Mouse (Mus musculus) splenic B cell, adult 2 months (primary cell): ENCODE measurements around the gene Nrp1.
A peak's percentile ranks its signal among the peaks of the same experiment; 100 is the strongest.

Experiments
- DNase-seq: peaks from one replicate; pipeline ENCODE4 v3.0.0-alpha.2; 2011; ENCODE audit warnings: low read depth, low spot score
- H3K27me3 ChIP-seq: 2 replicates; pipeline ENCODE4 v1.6.1; 2012; ENCODE audit warnings: mild to moderate bottlenecking, low read length, moderate library complexity, mixed read lengths; ENCODE audit not compliant: control insufficient read depth, poor library complexity, insufficient read depth, severe bottlenecking
- H3K36me3 ChIP-seq: 2 replicates; pipeline ENCODE4 v1.6.1; 2012; ENCODE audit warnings: mild to moderate bottlenecking, low read length, moderate library complexity, mixed read lengths; ENCODE audit not compliant: control insufficient read depth, poor library complexity, insufficient read depth, severe bottlenecking

Gene Nrp1

DNA sequence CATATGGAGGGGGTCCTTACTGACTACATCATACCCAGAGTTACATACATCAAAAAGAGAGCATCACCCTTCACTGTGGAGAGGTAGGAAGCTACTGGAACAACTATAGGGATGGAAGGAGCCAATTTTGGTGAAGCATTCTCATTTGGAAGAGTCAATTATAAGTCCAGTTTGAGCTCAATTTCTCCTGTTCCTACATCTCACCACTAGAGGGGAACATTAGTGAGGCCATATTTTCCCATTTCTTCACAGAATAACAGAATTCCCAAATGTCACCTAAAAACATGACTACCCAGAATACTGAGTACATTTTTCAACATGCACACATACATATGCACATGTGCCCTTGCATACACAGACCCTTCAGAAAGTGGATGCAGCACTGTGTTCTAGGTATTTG, 152.6 kb downstream of the Nrp1 start:
- H3K27me3 ChIP-seq, result no peaks in the 10 kb centered on the region
- H3K36me3 ChIP-seq, result no peaks in the 10 kb centered on the region
- DNase-seq, result no peak

DNA sequence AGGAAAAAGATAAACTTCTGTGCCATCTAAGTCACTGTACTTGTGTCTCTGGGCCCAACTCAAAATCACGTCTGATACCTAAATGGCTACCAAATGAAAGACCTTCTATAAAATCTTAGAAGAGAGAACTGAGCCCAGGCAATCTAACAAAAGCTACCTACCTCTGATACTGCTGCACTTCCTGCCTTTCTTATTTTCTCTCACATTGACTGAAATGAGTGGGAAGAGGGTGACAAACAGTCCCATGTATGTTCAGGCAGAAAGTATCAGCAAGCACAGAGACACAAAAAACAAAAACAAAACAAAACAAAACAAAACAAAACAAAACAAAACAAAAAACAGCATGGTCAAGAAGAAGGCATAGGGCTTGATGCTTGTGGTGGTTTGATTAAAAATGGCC, 153.3 kb downstream of the Nrp1 start:
- Histone ChIP-seq H3K27me3 (no peaks in the 10 kb centered on the region), H3K36me3 (no peaks in the 10 kb centered on the region)
- no peak for DNase-seq

DNA sequence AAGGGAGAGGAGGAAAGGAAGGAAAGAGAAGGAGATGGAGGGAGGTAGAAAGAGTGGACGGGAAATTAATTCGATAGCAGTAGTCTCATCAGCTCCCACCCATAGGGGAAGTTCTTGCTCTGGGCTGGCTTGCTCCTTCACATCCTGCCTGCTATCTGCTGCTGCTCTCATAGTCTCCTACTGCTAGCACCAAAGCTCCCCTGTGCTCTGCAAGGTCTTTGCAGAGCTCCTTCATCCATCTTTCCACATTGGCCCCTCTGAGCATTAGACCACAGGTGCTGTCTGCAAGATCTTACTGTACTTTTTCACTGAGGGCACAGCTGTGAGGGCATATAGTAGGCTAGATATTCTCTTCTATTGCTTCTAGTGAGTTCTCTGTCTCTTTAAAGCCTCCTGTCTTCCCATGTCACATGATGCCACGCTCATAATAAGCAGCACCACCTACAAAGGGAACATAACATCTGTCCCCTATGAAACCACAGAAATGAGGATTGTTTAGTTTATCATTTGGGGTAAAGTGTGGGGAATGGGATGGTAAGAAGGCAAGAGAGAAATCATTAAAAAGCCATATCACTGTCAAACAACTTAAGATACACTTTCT, 158.5 kb downstream of the Nrp1 start:
- Histone ChIP-seq H3K27me3 (no peaks in the 10 kb centered on the region), H3K36me3 (no peaks in the 10 kb centered on the region)
- DNase-seq, result no peak

DNA sequence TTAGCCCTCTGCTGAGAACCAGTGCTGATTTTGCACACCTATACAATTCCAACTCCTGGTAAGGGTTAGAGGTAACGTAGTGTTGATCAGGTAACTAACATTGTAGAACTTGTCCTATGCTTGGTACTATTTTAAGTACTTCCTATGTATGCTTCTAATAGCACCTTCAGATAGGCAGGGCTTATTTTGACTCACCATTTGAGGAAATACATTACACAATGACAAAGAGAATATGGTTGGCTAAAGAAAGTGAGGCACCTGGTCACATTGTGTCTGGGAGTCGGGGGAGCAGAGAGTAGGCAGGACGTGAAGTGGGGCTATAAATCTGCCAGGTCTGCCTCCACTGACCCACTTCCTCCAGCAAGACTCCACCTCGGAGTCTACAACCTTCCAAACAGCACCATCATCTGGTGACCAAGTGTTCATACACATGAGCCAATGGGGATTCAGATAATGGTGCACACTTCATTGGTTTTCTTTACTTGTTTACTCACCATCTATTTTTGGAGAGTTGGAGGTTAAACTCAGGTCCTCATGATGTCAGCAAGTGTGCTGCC, 159.2 kb downstream of the Nrp1 start:
- Histone ChIP-seq H3K36me3 (no peaks in the 10 kb centered on the region), H3K27me3 (no peaks in the 10 kb centered on the region)
- no peak for DNase-seq

DNA sequence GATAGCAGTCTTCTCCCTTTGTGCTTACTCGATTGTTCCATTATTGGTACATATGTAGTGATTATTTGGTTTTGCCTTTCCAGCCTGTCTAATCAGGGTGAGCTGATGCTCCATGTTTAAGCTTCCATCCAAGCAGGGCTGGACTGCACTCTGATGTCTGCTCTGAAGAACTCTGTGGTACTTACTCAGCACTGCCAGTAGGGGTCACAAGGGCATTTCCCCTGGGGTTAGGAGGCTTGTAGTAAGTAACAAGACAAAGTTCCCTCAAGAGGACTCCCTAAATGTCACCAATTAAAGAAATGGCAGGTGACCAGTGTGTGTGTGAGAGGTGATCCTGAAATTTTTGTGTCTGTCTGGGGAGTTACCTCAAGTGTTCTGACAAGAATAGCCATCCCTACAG, 161.0 kb downstream of the Nrp1 start:
- peak; percentile 41 for DNase-seq
- Histone ChIP-seq H3K27me3 (no peaks in the 10 kb centered on the region), H3K36me3 (no peaks in the 10 kb centered on the region)

DNA sequence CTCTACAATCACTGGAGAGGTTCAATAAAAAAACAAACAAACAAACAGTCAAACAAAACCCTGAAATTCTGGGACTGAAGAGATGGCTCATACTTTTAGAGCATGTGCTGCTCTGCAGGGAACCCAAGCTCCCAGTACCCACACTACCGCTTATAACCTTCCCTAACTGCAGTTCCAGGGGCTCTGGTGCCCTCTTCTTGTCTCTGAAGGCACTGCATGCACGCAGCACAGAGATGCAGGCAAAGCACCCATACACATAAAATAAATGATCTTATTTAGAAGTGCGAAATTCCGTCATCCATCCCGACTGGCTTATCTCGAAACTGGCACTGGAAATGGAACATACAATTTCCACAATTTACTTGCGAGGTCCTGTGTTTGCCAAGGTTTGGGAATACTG, 165.4 kb downstream of the Nrp1 start:
- H3K36me3 ChIP-seq, result no peaks in the 10 kb centered on the region
- DNase-seq, result peak; percentile 2
- no peaks in the 10 kb centered on the region for H3K27me3 ChIP-seq

DNA sequence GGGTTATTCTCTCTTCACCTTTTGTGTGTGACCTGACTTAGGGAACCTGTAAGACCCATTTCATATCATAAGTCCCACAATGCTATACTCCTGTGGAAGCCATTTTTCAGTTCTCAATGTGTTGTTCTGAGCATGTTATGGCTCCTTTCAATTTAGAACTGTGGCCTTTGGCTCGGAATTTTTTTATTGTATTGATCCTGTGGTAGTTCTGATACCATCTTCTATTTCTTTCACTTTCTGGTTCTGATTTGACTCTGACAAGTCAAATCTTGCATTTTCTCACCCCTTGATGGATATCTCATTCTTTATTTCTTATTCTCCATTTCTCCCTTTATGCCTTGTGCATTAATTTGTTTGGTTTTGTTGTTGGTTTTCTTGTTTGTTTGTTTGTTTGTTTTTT, 167.5 kb downstream of the Nrp1 start:
- H3K36me3 ChIP-seq, result no peaks in the 10 kb centered on the region
- H3K27me3 ChIP-seq, result no peaks in the 10 kb centered on the region
- DNase-seq, result no peak

DNA sequence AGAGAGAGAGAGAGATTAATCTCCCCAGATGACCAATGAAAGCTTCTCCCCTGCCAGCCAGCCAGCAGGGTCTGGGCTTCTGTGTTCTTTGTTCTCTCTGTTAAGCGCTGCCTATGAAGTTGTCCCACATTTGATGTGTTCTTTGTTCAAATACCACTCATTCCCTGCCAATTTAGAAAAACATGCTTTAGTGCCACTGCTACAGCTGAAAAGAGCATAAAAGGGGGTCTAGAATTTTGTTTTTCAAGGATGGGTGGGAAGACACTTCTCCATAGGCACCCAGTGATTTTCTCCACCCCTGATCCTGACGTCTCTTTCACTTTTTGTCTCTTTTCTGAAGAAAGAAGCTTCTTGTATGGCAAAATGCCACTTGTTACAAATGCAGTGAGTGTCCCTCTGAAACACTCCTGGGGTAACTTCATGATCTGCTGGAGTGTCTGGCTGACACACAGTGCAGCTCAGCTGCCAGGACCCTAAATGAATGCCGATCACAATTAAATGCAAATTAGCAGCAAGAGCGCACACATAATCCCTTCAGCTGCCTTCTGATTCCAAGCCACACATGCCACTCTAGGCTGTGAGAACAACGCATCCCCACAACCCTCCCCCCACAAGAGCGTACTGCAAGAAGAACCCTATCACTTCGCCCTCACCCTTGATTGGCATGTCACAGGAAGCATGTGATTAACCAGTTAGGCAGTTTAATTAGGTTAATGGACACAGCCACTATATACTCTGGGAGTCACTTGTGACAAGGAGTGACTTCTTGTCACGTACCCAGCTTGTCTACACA, 170.4 kb downstream of the Nrp1 start:
- Histone ChIP-seq H3K27me3 (no peaks in the 10 kb centered on the region), H3K36me3 (no peaks in the 10 kb centered on the region)
- DNase-seq, result no peak

DNA sequence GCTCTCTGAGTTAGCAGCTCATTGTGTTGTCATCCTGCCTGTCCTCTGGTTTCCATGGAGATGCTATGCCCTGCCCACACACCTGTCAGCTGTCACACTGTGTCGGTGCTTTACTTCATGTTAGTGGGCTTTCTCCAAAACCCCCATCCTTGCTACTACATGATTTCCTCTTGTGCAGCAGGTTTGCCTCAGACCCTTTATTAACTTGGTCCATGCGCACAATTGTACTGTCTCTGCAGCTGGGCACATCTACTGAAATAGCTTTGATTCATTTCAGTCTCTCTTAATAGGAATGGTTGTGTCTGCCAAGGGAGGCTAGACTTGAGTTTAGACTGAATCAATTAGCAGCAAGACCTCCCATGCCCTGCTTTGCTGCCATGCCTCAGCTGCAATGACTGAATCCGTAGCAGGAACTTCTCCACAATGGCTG, 176.1 kb downstream of the Nrp1 start:
- no peaks in the 10 kb centered on the region for H3K36me3 ChIP-seq
- H3K27me3 ChIP-seq, result no peaks in the 10 kb centered on the region
- DNase-seq, result no peak

DNA sequence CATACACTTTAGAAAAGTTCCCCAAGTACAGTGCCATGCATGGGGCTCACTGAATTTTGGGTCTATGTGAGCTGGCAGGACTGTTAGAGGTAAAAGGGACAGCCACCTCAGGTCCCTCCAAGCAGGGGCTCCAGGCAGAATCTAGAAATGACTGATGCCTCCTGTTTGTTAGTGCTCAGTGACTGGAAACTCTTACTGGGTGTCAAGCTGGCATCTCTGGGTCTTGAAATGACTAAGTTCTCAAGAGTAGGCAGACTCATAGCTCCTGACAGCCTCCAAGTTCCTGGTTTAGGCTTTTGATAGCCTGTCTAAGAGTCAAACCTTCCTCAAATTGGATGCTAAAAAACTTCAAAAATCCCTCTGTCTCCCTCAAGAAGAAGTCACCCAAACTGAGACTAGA, 177.3 kb downstream of the Nrp1 start:
- H3K27me3 ChIP-seq, result no peaks in the 10 kb centered on the region
- DNase-seq, result no peak
- no peaks in the 10 kb centered on the region for H3K36me3 ChIP-seq

DNA sequence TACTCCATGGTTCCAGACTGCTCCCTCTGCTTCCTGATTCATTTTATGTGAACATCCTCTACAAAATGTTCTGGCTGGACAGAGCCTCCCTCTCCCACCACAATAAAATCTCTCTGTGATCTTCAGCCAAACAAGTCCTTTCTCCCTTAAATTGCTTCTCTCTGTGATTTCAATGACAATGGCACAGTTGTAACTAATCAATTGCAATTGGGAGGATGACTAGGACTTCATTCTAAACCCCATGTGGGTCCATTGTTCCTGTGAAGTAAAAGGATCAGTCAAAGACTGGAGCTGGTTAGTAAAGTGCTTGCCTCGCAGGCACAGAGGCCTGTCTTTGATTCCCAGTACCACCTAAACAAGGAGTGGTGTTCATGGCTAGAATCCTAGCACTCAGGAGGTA, 180.0 kb downstream of the Nrp1 start:
- H3K27me3 ChIP-seq, result no peaks in the 10 kb centered on the region
- no peaks in the 10 kb centered on the region for H3K36me3 ChIP-seq
- DNase-seq, result no peak

DNA sequence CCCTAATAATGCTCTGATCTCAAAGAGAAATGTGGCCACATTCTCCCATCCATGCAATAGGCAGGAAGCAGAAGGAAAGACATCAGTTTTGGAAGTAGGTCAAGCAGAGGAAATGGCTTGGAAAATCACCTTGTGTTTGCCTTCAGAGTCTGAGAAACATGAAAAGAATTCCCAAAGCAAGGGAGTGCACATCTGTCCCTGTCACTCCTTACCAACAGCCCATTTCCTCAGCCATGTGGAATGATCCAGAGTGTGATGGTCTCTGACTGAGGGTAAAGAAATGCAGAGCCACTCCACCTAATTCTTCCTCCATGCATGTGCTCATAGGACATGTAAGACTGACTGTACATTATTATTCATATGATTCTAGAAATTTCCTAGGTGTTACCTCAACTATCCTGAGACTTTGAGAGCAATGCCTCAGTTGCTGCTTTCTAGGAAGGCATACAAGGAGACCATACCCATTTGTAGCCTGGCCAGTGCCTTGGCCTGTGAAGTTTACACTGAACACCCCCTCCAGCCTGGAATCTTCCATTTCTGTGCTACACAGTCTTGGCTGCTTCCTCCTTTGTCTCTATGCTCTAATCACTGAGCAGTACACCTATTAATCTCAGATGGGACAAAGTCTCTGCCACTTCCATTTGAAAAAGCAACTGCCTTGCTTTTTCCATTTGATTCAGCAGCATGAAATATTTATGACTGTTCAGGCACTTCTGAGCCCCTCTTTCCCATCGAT, 183.1 kb downstream of the Nrp1 start:
- DNase-seq, result no peak

DNA sequence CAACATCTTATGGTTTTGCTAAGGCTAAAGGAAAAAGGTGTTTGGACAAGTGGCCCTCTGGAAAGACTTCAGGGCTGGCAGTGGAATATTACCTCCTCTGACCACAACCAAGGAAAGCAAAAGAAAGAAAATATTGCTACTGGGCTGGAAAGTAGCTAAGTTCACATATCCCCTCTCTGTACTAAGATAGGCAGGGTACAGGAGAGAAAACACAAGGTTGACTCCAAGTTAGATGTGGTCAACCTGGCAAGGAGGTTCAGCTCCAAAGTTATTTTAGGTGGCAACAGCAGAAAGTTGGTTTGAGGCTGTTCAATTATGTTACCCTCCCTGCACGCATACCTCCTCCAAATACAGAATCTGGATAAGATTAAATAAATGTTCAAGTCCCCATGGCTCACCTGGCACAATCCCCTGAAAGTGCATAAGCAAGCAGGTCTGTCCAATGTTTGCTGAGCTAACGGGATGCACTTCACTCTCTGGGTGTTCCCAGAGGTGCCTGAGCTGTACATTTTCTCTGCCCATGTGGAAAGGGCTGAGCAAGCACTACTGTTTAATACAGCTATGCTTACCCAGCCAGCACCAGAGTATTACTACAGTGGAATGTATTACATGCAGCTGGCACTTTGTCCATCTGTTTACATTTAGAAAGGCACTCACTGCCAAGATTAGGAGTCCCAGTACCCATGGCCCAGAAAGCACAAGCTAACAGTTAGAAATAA, 185.9 kb downstream of the Nrp1 start:
- no peak for DNase-seq
- H3K36me3 ChIP-seq, result no peaks in the 10 kb centered on the region
- no peaks in the 10 kb centered on the region; the same call in 1 of the 2 replicates for H3K27me3 ChIP-seq

More for the DNA sequence above, 183.1 kb downstream of the Nrp1 start:
- no peaks in the 10 kb centered on the region for H3K36me3 ChIP-seq
- H3K27me3 ChIP-seq, result no peaks in the 10 kb centered on the region; the same call in 1 of the 2 replicates

DNA sequence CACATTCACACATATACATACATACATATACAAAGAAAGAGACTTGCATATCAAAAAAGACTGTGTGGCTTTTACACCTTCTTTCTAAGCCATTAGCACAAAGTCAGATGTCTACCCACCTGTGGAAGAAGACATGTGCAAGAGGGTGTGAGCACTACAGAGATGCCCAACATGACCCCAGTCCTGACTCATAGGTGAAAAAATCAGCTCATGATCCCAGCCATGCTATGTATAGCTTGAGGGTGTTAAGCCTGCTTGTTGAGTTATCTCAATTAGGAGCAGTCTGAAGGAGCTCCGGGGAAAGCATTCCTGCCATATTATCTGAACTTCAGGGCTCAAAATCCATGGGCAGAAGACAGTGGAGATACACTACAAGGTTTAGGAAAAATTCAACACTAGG, 187.9 kb downstream of the Nrp1 start:
- no peaks in the 10 kb centered on the region; the same call in 1 of the 2 replicates for H3K27me3 ChIP-seq
- no peak for DNase-seq
- H3K36me3 ChIP-seq, result no peaks in the 10 kb centered on the region
